Mouse (Mus musculus): ENCODE results near the gene Sgca.

Gene Sgca

DNA sequence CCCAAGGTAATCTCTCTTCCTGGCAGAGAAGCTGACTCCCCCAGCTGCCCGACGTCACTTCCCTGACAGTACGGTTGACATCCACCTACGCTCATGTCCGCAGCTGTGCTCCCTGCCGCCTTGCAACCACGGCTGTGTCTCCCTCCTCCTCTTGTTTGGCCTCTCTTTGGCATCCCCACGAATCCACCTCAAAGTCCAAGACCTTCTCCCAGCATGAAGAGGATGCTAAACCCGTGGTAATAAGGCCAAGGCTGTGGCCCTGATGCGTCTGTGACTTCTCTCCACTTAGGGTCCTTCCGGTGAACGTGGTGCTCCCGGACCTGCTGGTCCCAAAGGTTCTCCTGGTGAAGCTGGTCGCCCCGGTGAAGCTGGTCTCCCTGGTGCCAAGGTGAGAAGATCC is 33.1 kb downstream of the Sgca start:
- DNase-seq (ENCODE audit: low spot score): no peak

DNA sequence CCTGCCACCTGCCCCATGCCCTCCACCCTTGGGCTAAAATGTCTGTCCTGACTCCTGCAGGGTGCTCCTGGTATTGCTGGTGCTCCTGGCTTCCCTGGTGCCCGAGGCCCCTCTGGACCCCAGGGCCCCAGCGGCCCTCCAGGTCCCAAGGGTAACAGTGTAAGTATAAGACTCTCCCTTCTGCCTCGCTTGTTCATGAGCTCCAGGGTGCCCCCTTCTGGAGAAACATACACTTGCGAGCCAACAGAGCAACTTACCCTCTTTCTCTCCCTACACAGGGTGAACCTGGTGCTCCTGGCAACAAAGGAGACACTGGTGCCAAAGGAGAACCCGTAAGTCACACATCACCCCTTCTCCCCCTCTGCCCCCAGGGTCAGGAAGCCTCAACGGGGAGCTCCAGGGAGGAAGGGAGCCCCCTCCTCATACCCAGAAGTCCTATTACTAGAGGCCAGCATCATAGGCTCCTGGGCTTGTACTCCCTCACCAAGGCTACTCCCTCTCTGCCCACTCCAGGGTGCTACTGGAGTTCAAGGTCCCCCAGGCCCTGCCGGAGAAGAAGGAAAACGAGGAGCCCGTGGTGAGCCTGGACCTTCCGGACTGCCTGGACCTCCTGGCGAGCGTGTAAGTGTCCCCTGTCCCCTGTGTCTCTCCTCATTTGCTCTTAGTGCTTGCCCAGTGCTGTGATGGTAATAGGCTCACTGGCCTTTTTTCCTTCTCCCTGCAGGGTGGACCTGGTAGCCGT is 33.7 kb downstream of the Sgca start:
- DNase-seq (ENCODE audit: low spot score): peak; percentile 71

- DNase-seq (ENCODE audit: low spot score): no peak
Observed at GRCm38 (mm10) chr11:94941776-94942175, 34.4 kb downstream of the Sgca start.

DNA sequence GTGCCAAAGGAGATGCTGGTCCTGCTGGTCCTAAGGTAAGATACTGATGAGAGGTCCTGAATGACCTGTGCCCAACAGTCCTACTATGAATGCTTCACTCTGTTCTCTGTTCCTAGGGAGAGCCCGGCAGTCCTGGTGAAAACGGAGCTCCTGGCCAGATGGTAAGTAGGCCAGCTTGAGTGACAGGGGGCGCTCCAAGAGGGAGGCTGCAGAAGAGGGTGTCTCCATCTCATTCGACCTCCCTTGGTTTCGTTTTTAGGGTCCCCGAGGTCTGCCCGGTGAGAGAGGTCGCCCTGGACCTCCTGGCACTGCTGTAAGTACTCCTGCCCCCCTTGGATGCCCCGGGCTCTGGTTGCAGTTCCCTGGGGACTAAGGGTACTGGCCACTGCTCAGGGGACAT is 35.0 kb downstream of the Sgca start:
- DNase-seq (ENCODE audit: low spot score): no peak

DNA sequence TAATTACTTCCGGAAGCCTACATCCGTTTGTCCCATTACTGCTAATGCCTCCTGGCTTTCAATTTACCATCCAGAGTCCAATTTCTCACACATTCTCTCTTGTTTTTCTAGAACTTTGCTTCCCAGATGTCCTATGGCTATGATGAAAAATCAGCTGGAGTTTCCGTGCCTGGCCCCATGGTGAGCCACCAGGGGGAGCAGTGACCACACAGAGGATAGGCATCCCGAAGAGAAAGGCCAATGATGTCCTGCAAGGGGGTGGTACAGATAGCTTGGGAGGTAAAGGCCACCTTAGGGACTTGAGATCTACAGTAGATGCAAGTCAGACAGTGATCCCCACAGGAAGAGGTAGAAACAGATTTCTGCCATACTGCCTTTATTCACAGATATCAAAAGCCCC is 36.8 kb downstream of the Sgca start:
- peak; percentile 91 for DNase-seq (ENCODE audit: low spot score)

GRCm38 (mm10) chr11:94938296-94938695 is 37.8 kb downstream of the Sgca start:
- DNase-seq (ENCODE audit: low spot score): no peak

DNA sequence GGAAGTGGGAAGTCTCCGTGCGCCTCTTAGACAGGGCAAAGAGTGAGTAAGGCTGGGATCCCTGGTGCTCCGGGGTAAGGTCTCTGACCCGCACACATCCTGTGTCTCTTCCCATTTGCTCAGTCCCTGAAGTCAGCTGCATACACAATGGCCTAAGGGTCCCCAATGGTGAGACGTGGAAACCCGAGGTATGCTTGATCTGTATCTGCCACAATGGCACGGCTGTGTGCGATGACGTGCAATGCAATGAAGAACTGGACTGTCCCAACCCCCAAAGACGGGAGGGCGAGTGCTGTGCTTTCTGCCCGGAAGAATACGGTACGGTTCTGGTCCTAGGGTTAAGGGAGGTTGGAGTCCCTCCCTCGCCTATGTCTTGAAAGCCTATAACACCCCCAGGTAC is 38.3 kb downstream of the Sgca start:
- DNase-seq (ENCODE audit: low spot score): no peak

- no peak for DNase-seq (ENCODE audit: low spot score)
Observed at GRCm38 (mm10) chr11:94937335-94937781, 38.8 kb downstream of the Sgca start.

GRCm38 (mm10) chr11:94936851-94937295 is 39.3 kb downstream of the Sgca start:
- peak; percentile 96 for DNase-seq (ENCODE audit: low spot score)

- peak; percentile 85 for DNase-seq (ENCODE audit: low spot score)
Observed at GRCm38 (mm10) chr11:94936045-94936444, 40.1 kb downstream of the Sgca start, which contains the start of gene Col1a1. Gene Col1a1 (plus strand): TSS chr11:94936224.

DNA sequence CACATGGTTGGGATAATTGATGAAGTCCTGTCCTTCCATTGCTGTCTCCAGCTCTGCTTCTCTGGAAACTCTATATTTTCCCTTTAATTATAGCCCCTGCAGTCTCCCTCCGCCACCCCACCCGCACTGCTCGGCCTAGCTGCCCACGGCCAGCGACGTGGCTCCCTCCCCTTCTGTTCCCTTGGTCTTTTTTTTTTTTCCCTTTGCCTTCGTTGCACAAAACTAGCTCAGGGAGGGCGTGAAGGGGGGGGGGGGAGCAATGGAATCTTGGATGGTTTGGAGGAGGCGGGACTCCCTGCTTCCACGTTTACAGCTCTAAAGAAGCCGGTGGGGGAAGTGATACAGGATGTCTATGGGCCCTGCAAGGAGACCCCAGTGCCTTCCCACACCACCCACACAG is 41.6 kb downstream of the Sgca start:
- DNase-seq (ENCODE audit: low spot score): no peak

DNA sequence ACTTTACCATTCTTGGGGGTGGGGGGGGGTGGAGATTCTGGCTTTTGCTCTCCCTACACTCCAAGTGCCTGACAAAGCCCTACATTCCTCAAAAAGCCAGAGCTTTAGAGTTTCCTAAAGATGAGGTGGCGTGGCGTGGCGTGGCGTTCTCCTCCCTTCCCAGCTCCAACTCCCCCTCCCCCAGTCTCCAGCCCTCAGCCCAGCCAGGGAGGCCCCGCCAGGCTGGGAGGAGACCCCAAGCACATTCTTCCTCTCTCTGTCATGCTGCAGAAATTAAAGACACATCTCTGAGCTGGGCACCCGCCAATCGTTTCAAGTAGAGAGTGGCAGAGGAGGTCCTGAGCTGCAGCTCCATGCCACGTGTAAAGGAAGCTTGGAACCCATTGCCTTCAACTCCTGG is 42.5 kb downstream of the Sgca start:
- no peak for DNase-seq (ENCODE audit: low spot score)

GRCm38 (mm10) chr11:94930151-94930550 is 46.0 kb downstream of the Sgca start:
- DNase-seq (ENCODE audit: low spot score): no peak

- DNase-seq (ENCODE audit: low spot score): no peak
Observed at GRCm38 (mm10) chr11:94929599-94929998, 46.5 kb downstream of the Sgca start.

GRCm38 (mm10) chr11:94928820-94929219 is 47.3 kb downstream of the Sgca start:
- DNase-seq (ENCODE audit: low spot score): peak; percentile 95

DNA sequence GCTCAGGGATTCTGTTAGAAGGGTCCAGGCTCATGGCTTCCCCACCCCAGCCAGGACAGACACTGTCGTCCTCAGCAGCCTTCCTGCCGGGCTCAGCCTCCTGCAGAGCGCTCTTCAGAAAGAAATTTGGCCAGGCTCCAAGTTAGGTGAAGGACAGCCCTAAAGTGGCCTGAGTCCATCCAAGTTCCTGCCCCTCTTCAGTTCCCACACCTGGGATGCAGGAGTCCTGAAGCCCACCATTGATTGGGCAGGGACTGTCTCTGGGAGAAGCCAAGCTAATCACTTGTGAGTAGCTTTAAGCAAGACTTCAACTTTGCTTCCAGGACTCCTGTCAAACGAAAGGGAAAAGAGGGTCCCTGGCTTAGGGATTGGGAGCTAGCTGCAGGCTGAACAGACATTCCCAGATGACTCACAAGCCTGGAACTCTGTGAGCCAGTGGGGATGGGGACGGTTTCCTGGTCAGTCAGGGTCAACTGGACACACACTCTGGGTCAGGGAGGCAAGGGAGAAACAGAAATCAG is 48.3 kb downstream of the Sgca start:
- no peak for DNase-seq (ENCODE audit: low spot score)

GRCm38 (mm10) chr11:94926431-94926830 is 49.7 kb downstream of the Sgca start:
- DNase-seq (ENCODE audit: low spot score): no peak

DNA sequence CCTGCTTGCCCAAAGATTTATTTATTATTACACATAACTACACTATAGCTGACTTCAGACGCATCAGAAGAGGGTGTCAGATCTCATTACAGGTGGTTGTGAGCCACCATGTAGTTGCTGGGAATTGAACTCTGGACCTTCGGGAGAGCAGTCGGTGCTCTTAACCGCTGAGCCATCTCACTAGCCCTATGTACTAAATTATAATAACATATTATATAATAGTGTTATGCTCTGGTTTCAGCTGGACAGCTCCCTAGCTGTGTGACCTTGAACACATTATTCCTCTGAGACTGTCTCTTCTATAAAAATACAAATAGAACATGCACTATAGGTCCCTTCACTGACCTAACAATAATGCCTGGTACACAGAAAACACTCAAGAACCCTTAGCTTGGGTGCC is 51.1 kb downstream of the Sgca start:
- no peak for DNase-seq (ENCODE audit: low spot score)

GRCm38 (mm10) chr11:94920996-94921401 is 55.1 kb downstream of the Sgca start:
- no peak for DNase-seq (ENCODE audit: low spot score)

DNA sequence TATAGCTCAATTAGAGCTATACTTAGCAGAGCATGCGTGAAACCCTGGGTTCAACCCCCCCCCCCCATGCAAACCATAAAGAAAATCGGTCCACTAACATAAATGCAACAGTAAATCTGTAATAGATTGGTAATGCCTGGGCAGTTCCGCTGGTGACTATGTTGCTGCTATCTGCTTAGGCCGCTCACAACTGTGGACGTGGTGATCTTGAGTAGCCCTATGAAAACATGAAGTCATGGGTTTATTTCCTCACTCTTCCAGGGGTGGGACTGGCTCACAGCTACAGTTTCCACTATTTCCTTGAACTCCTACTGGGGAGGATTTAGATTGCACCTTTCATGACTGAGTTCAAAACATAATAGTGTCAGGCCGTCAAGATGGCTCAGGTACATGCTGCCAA is 58.4 kb downstream of the Sgca start:
- DNase-seq (ENCODE audit: low spot score): no peak

GRCm38 (mm10) chr11:94916477-94916876 is 59.6 kb downstream of the Sgca start:
- no peak for DNase-seq (ENCODE audit: low spot score)

DNA sequence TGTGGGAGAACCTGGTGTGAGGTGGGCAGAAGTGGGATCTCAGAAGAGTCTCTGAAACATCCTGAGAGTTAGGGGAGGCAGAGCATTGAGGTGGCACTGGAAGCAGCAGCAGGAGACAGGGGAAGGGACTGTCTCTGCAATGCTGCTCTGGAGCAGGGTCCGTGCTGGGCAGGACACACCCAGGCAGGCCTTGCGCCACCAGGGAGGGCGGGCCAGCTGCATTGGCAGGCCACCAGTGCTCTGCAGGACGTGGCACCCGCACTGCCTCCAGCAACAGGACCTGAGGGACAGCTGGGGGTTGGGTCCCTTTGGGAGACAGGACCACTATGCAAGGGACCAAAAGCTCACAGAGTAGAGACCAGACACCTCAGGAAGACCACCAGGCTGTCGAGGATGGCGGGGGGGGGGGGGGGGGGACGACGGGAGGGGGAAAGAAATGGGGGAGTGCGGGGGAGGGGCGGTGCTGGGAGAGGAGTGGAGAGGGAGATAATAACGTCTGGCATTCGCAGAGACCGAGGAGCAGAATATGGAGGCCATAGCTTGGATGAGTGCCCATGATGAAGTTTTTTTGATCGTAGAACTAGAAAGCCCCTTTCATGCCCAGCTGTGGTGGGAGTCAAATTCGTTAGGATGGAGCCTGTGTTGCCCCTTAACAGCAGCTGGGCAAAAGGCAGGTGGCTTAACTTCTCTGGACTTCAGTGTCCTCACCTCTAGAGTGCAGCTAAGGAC is 60.3 kb downstream of the Sgca start:
- peak; percentile 58 for DNase-seq (ENCODE audit: low spot score)
